Comparison of ENCODE assay signal across 17 mouse cellular contexts in the genomic region with DNA sequence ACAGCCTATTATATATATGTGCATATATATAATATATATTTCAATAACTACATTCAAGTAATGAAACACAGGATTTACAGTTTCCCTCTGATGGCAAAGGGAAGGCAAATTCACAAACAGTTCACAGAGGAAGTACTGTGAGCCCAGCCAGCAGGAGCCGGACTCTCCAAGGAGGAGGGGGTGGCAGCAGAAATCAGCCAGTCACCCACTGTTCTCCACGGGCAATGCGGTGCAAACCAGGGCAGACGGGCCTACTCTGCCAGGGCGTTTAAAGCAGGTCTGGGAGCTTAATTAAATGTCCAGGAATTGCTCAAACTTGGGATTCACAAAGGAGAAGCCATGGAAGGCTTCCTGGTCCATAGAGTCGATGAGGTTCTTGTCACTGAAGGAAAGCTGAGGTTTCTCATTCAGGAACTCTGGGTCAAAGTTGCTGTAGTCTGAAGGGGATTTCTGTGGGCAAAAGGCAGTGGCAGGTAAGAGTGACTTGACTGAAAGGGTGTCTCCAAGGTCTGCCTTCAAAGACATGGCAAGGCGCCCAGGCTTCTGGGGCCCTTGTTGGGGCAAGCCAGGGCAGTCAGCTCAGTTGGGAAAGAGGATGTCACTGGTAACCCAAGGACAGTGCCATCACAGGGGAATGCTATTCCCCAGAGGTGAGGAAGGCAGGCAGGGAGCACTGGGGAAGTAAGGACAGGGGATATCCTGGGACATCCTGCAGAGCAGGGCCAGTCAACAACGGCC. TPM values are rescaled to one million over a fixed set of nuclear protein-coding genes. Genes with fewer than 3 reads are reported as not detected.
DNase-seq lines count a peak whose midpoint lies in the region; ATAC-seq and TF ChIP-seq lines count a peak whose summit lies in the region.
"Had no signal": no experiment of that assay in that cellular context is flagged by ENCODE, and none has a peak within 500 bp of the region (broad histone marks: within the 10 kb centered on the region; RNA-seq: fewer than 3 reads in every experiment).

No protein-coding gene starts in this region.

- no peak for TF ChIP-seq EP300 in CH12.LX (IDR thresholded peaks at IDR 0.05; ENCODE audit: low read length)

- no peaks in the 10 kb centered on the region for H3K9me3 ChIP-seq in CH12.LX (replicated peaks; ENCODE audit: low read length)
- H3K9me3 ChIP-seq in neural tube, embryonic 15.5 days (replicated peaks), result no peaks in the 10 kb centered on the region
- H3K9me3 ChIP-seq: heart, embryonic 10.5 days; megakaryocyte, embryonic 14.5 days; neural tube, embryonic 13.5 days had no signal

- peaks cover 41 to 70% of the 10 kb centered on the region in 2 experiments for H3K36me3 ChIP-seq in CH12.LX (replicated peaks in 1 of 2; ENCODE audit: control insufficient read depth in 1 of 2, insufficient read depth in 1 of 2, low read length in 1 of 2)
- H3K36me3 ChIP-seq in neural tube, embryonic 15.5 days, result 0 out of 2 replicates have a peak, but pooled peaks cover 3% of the 10 kb centered on the region

- no peak overlapping the region for H3K4me2 ChIP-seq in CH12.LX (ENCODE audit: insufficient read depth, low read depth, poor library complexity, severe bottlenecking)
- no peak overlapping the region for H3K4me2 ChIP-seq in neural tube, embryonic 15.5 days
- H3K4me2 ChIP-seq: neural tube, embryonic 13.5 days had no signal

- TF ChIP-seq CTCF in CH12.LX (conservative IDR thresholded peaks at IDR 0.05 in 1 of 2, IDR thresholded peaks at IDR 0.05 in 1 of 2; ENCODE audit: low read depth in 2 of 2, low read length in 2 of 2), result no peak

- H3K4me1 ChIP-seq in CH12.LX (ENCODE audit: control insufficient read depth in 1 of 2, insufficient read depth in 2 of 2), result peaks cover 34 to 81% of the 10 kb centered on the region in 2 experiments
- peaks cover 20% of the 10 kb centered on the region for H3K4me1 ChIP-seq in neural tube, embryonic 15.5 days

- DNase-seq in kidney, postnatal 10 days, result peak; percentile 44
- no peak for DNase-seq in kidney, postnatal 14 days
- DNase-seq in A20 (ENCODE audit: low read depth, low spot score), result peak; percentile 66
- DNase-seq in CH12.LX (ENCODE audit: extremely low read depth), result no peak
- DNase-seq in adrenal gland, postnatal 36 days, result peak; percentile 80 to 89
- DNase-seq in layer of hippocampus, postnatal 25 days (ENCODE audit: extremely low spot score in 1 of 2, low spot score in 1 of 2), result no peak
- DNase-seq: cerebellum, adult 11 months; gastrocnemius, postnatal 14 days; heart, postnatal 14 days; lung, postnatal 14 days had no signal

- H3K4me3 ChIP-seq in CH12.LX (replicated peaks in 1 of 3; ENCODE audit: low read depth in 2 of 3, low read length in 2 of 3, poor library complexity in 1 of 3), result no peak overlapping the region
- no peak overlapping the region for H3K4me3 ChIP-seq in neural tube, embryonic 15.5 days (replicated peaks)
- H3K4me3 ChIP-seq: erythroblast, embryonic 14.5 days; heart, embryonic 10.5 days; megakaryocyte, embryonic 14.5 days; neural tube, embryonic 13.5 days had no signal

- H3K79me2 ChIP-seq in CH12.LX (replicated peaks; ENCODE audit: control insufficient read depth, extremely low read depth, insufficient read depth, poor library complexity, severe bottlenecking), result no peaks in the 10 kb centered on the region

- peak overlapping the region; percentile 53 for H3K27ac ChIP-seq in CH12.LX (ENCODE audit: insufficient read depth, low read depth)
- no peak overlapping the region for H3K27ac ChIP-seq in neural tube, embryonic 15.5 days (replicated peaks)
- H3K27ac ChIP-seq: neural tube, embryonic 13.5 days had no signal

- no peak for TF ChIP-seq RAD21 in CH12.LX (IDR thresholded peaks at IDR 0.05; ENCODE audit: low read depth, low read length)

- no peak for ATAC-seq in neural tube, embryonic 15.5 days (ENCODE audit: low FRiP score)
- ATAC-seq: CD4-positive, CD25-positive, alpha-beta regulatory T cell, adult 4 months; hindbrain, embryonic 16.5 days had no signal

- WGBS in neural tube, embryonic 15.5 days, result 75% methylated on average over 8 of the region's 8 CpGs

- dilution Hi-C loops in CH12.LX (cut with MboI; ENCODE audit: extremely low pct_ligation_motif_present, extremely low pct_unique_long_range_greater_than_20kb, low sequenced_read_pairs), result no loop called here

- no peak for TF ChIP-seq POLR2A in CH12.LX (IDR thresholded peaks at IDR 0.05; ENCODE audit: low read depth, low read length)

- no peak overlapping the region for H3K9ac ChIP-seq in CH12.LX (ENCODE audit: insufficient read depth, low read depth)
- H3K9ac ChIP-seq in neural tube, embryonic 15.5 days (replicated peaks), result no peak overlapping the region
- H3K9ac ChIP-seq: neural tube, embryonic 13.5 days had no signal

- in situ Hi-C loops in CH12.LX (cut with MboI; ENCODE audit: low pct_ligation_motif_present, low pct_unique_long_range_greater_than_20kb, low sequenced_read_pairs), result no loop called here

- no peaks in the 10 kb centered on the region for H3K27me3 ChIP-seq in CH12.LX (replicated peaks)
- no peaks in the 10 kb centered on the region for H3K27me3 ChIP-seq in neural tube, embryonic 15.5 days (replicated peaks)
- H3K27me3 ChIP-seq: megakaryocyte, embryonic 14.5 days; neural tube, embryonic 13.5 days had no signal

TF ChIP-seq in CH12.LX, 34 proteins besides CTCF, POLR2A, EP300 and RAD21:
- TF ChIP-seq UBTF (IDR thresholded peaks at IDR 0.05; ENCODE audit: low read depth, low read length), result no peak
- no peak for TF ChIP-seq ZC3H11A (IDR thresholded peaks at IDR 0.05; ENCODE audit: low read depth, low read length)
- TF ChIP-seq CHD2 (IDR thresholded peaks at IDR 0.05; ENCODE audit: low read length), result no peak
- TF ChIP-seq USF2 (conservative IDR thresholded peaks at IDR 0.05; ENCODE audit: low read depth, low read length), result no peak
- TF ChIP-seq ZKSCAN1 (IDR thresholded peaks at IDR 0.05; ENCODE audit: borderline replicate concordance, low read depth, low read length), result no peak
- no peak for TF ChIP-seq JUND (conservative IDR thresholded peaks at IDR 0.05; ENCODE audit: low read depth, low read length)
- TF ChIP-seq E2F4 (IDR thresholded peaks at IDR 0.05; ENCODE audit: insufficient replicate concordance, low read depth, low read length), result no peak
- no peak for TF ChIP-seq PAX5 (IDR thresholded peaks at IDR 0.05; ENCODE audit: low read length)
- TF ChIP-seq MAX (IDR thresholded peaks at IDR 0.05; ENCODE audit: low read length), result no peak
- no peak for TF ChIP-seq CHD1 (IDR thresholded peaks at IDR 0.05; ENCODE audit: low read depth, low read length)
- TF ChIP-seq NRF1 (IDR thresholded peaks at IDR 0.05; ENCODE audit: low read depth, low read length), result no peak

RNA-seq across cellular contexts. Expression of gene Prkcd, which starts 30.3 kb away (rescaled TPM):
- total RNA-seq in CH12.LX (2012; rRNA removed) (109 and 110 TPM in 2 replicates), CH12.LX (2014; rRNA removed) (119 and 122 TPM in 2 replicates)
- 186 and 189 TPM in 2 replicates for polyA plus RNA-seq in CH12.LX (2012; ENCODE audit: insufficient read length, low read depth)
- 100 to 1,000 TPM; 101 to 162 TPM for total RNA-seq in adrenal gland, postnatal 36 days (2021)
- 10 to 100 TPM; 27.3 to 30.6 TPM for total RNA-seq in layer of hippocampus, postnatal 25 days (2021)
- 35.2 and 41.8 TPM in 2 replicates for polyA plus RNA-seq in neural tube, embryonic 15.5 days (2015; fragmentation: Nextera tagmentation; extraction: Ambion mirVana)

RNA-seq across cellular contexts. Expression of gene Tkt, which starts 47.6 kb away (rescaled TPM):
- total RNA-seq in CH12.LX (2012; rRNA removed) (432 and 450 TPM in 2 replicates), CH12.LX (2014; rRNA removed) (420 and 456 TPM in 2 replicates)
- polyA plus RNA-seq in CH12.LX (2012; ENCODE audit: insufficient read length, low read depth), result 735 and 837 TPM in 2 replicates
- 1,000 to 10,000 TPM; 1,323 to 1,442 TPM for total RNA-seq in adrenal gland, postnatal 36 days (2021)
- total RNA-seq in layer of hippocampus, postnatal 25 days (2021), result 100 to 1,000 TPM; 159 to 182 TPM
- 270 and 288 TPM in 2 replicates for polyA plus RNA-seq in neural tube, embryonic 15.5 days (2015; fragmentation: Nextera tagmentation; extraction: Ambion mirVana)

RNA-seq across cellular contexts. Expression of gene Rft1, which starts 58.4 kb away (rescaled TPM):
- total RNA-seq in CH12.LX (2012; rRNA removed) (12.0 and 13.5 TPM in 2 replicates), CH12.LX (2014; rRNA removed) (25.8 and 26.0 TPM in 2 replicates)
- 15.3 and 17.7 TPM in 2 replicates for polyA plus RNA-seq in CH12.LX (2012; ENCODE audit: insufficient read length, low read depth)
- total RNA-seq in adrenal gland, postnatal 36 days (2021), result 10 to 100 TPM; 25.5 to 33.2 TPM
- total RNA-seq in layer of hippocampus, postnatal 25 days (2021), result 10 to 100 TPM; 10.1 to 11.3 TPM
- polyA plus RNA-seq in neural tube, embryonic 15.5 days (2015; fragmentation: Nextera tagmentation; extraction: Ambion mirVana), result 9.0 and 9.6 TPM in 2 replicates

Comparison
In these comparisons a context has a peak if more than half of its experiments do, and no peak if none do; other contexts are left out.
1. DNase-seq: peak in kidney, postnatal 10 days (single experiment), A20 (single experiment) and adrenal gland, postnatal 36 days (2 of 2); none in kidney, postnatal 14 days (single experiment), CH12.LX (single experiment) and layer of hippocampus, postnatal 25 days (0 of 2).